Mouse (Mus musculus) heart, adult 2 months (tissue): ENCODE data around the gene Cops3.

Source experiments
- CTCF ChIP-seq: fragments of 200-600 bp; IDR thresholded peaks from 2 replicates; pipeline ENCODE4 v1.8.1; 2022; ENCODE audit warnings: antibody characterized with exemption, mild to moderate bottlenecking, moderate library complexity
- EP300 ChIP-seq: fragments of 200-500 bp; IDR thresholded peaks from 2 replicates; pipeline ENCODE4 v1.6.1; 2011; ENCODE audit warnings: low read depth, low read length, control low read depth; ENCODE audit not compliant: insufficient read depth
- POLR2A ChIP-seq: fragments of 200-500 bp; IDR thresholded peaks from 2 replicates; pipeline ENCODE4 v1.6.1; 2011; ENCODE audit warnings: mild to moderate bottlenecking, low read depth, low read length, control low read depth; ENCODE audit not compliant: insufficient read depth

DNA sequence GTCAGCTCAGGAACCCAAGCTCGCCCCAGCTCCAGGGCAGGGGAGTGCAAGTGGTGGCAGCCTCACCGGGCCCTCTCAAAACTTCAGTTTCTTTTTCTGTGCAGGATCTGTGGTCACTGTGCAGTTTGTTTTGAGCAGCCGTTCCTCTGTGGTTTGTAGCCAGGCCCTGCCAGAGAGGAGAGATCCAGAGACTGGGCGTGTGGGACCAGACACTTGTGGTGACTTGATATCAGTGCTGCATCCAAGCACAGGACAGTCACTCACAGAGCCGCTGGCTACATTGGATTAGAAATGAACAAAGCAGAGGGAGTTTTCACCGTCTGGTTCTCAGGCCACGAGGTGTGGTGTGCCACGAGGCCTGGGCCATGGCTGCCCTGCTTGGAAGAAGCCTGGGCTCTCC lies 32.5 kb upstream of the Cops3 start:
- TF ChIP-seq CTCF (no peak), POLR2A (no peak), EP300 (no peak)
